Mouse (Mus musculus) MEL (cell line): ENCODE data around the gene Olfr123.

ENCODE experiments used
- CHD2 ChIP-seq: IDR thresholded peaks from 2 replicates; pipeline ENCODE4 v1.6.1; 2011; ENCODE audit warnings: low read length, improper control_type of control experiment
- CTCF ChIP-seq, 3 experiments: IDR thresholded peaks in 2 of 3; conservative IDR thresholded peaks in 1 of 3; 2 replicates each; pipeline ENCODE4 v1.5.1; 2011 to 2012; ENCODE audit warnings: low read length in 3 of 3, low read depth in 2 of 3, mild to moderate bottlenecking in 2 of 3, improper control_type of control experiment in 1 of 3, inconsistent platforms in 1 of 3, mixed read lengths in 1 of 3, moderate library complexity in 1 of 3; ENCODE audit not compliant: control insufficient read depth in 1 of 3, insufficient read depth in 1 of 3, poor library complexity in 1 of 3, severe bottlenecking in 1 of 3
- EP300 ChIP-seq, 2 experiments: IDR thresholded peaks; 2 replicates each; pipeline ENCODE4 v1.6.1; 2011; ENCODE audit warnings: improper control_type of control experiment in 2 of 2, low read length in 2 of 2, low read depth in 1 of 2, mild to moderate bottlenecking in 1 of 2
- ETS1 ChIP-seq: IDR thresholded peaks from 2 replicates; pipeline ENCODE4 v1.6.1; 2012; ENCODE audit warnings: low read depth, mild to moderate bottlenecking, inconsistent platforms, low read length, improper control_type of control experiment, moderate library complexity
- GATA1 ChIP-seq: IDR thresholded peaks from 2 replicates; pipeline ENCODE4 v1.6.1; 2011; ENCODE audit warnings: low read depth, low read length, improper control_type of control experiment
- MAFK ChIP-seq: IDR thresholded peaks from 2 replicates; pipeline ENCODE4 v1.6.1; 2011; ENCODE audit warnings: low read depth, mild to moderate bottlenecking, low read length, improper control_type of control experiment, borderline replicate concordance
- MAX ChIP-seq: IDR thresholded peaks from 2 replicates; pipeline ENCODE4 v1.6.1; 2011; ENCODE audit warnings: low read length, improper control_type of control experiment
- MYB ChIP-seq: IDR thresholded peaks from 2 replicates; pipeline ENCODE4 v1.6.1; 2011; ENCODE audit warnings: mild to moderate bottlenecking, low read depth, low read length, improper control_type of control experiment
- POLR2A ChIP-seq, 2 experiments: IDR thresholded peaks; 2 replicates each; pipeline ENCODE4 v1.6.1; 2011 to 2012; ENCODE audit warnings: low read length in 2 of 2, mild to moderate bottlenecking in 2 of 2, control low read depth in 1 of 2, improper control_type of control experiment in 1 of 2, low read depth in 1 of 2, moderate library complexity in 1 of 2; ENCODE audit not compliant: control insufficient read depth in 1 of 2, insufficient read depth in 1 of 2, poor library complexity in 1 of 2
- POLR2AphosphoS5 ChIP-seq: IDR thresholded peaks from 2 replicates; pipeline ENCODE4 v1.6.1; 2012; ENCODE audit warnings: low read depth, borderline replicate concordance, mild to moderate bottlenecking, inconsistent platforms, low read length, moderate library complexity, mixed read lengths
- SMC3 ChIP-seq: IDR thresholded peaks from 2 replicates; pipeline ENCODE4 v1.6.1; 2011; ENCODE audit warnings: low read depth, low read length, improper control_type of control experiment
- TCF12 ChIP-seq: IDR thresholded peaks from 2 replicates; pipeline ENCODE4 v1.6.1; 2014; ENCODE audit warnings: low read depth, mild to moderate bottlenecking, inconsistent platforms, low read length, improper control_type of control experiment, moderate library complexity
- USF1 ChIP-seq: IDR thresholded peaks from 2 replicates; pipeline ENCODE4 v1.6.1; 2014; ENCODE audit warnings: low read depth, mild to moderate bottlenecking, inconsistent platforms, low read length, improper control_type of control experiment, moderate library complexity
- ZC3H11A ChIP-seq: IDR thresholded peaks from 2 replicates; pipeline ENCODE4 v1.6.1; 2012; ENCODE audit warnings: low read depth, mild to moderate bottlenecking, inconsistent platforms, low read length, improper control_type of control experiment

- no peak for TF ChIP-seq CTCF (IDR thresholded peaks at IDR 0.05 in 2 of 3, conservative IDR thresholded peaks at IDR 0.05 in 1 of 3; ENCODE audit: control insufficient read depth in 1 of 3, insufficient read depth in 1 of 3, low read depth in 2 of 3, low read length in 3 of 3, poor library complexity in 1 of 3, severe bottlenecking in 1 of 3)
- no peak for TF ChIP-seq POLR2A (IDR thresholded peaks at IDR 0.05; ENCODE audit: control insufficient read depth in 1 of 2, insufficient read depth in 1 of 2, low read depth in 1 of 2, low read length in 2 of 2, poor library complexity in 1 of 2)
- TF ChIP-seq MAFK, result no peak
- no peak for TF ChIP-seq USF1
- TF ChIP-seq CHD2, result no peak
- TF ChIP-seq ZC3H11A, result no peak
- TF ChIP-seq EP300 (IDR thresholded peaks at IDR 0.05; ENCODE audit: low read depth in 1 of 2, low read length in 2 of 2), result no peak
- TF ChIP-seq GATA1, result no peak
- no peak for TF ChIP-seq MAX
- no peak for TF ChIP-seq MYB
- TF ChIP-seq SMC3, result no peak
- TF ChIP-seq TCF12, result no peak
- TF ChIP-seq ETS1, result no peak
- TF ChIP-seq POLR2AphosphoS5, result no peak
These were observed 25.0 kb upstream of the Olfr123 start, which contains the start of gene Olfr122 for GRCm38 (mm10) chr17:37768307-37768706.
